Mouse (Mus musculus): ENCODE results near the gene Lrp1.

DNA sequence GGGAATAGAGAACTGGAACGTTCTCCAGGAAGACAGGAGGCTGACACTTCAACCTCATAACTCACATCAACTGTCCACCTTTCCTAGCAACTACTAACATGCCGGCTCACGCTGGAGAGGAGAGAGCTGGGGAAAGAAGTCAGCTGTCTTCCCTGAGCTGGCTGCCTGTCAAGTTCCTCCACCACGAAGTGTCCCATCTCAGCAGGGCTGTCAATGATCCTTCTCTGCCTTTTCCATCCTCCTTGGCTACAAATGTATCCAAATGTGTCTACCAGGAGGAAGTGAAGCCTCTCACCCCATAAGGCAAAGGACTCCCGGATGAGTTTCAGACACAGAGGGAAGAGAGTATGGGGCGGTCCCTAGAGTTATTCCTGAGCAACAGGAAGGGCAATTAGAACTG lies 2.8 kb downstream of the Lrp1 start:
- no peak for TF ChIP-seq CTCF (IDR thresholded peaks at IDR 0.05; ENCODE audit: insufficient read depth, low read depth, low read length)
- no peak for TF ChIP-seq POLR2A (IDR thresholded peaks at IDR 0.05; ENCODE audit: insufficient read depth, low read depth, low read length)
